Mouse (Mus musculus) T-cell, adult 2 months (primary cell): ENCODE data around the gene Adam15.
A peak's percentile ranks its signal among the peaks of the same experiment; 100 is the strongest.

Source experiments
- DNase-seq: peaks from one replicate; pipeline ENCODE4 v3.0.0; 2022; ENCODE audit warnings: low spot score

Gene Adam15

GRCm38 (mm10) chr3:89383651-89384255 lies 34.0 kb upstream of the Adam15 start:
- no peak for DNase-seq

- DNase-seq: no peak
Observed at GRCm38 (mm10) chr3:89382950-89383349, 33.2 kb upstream of the Adam15 start.

- peak; percentile 48 for DNase-seq
Observed at GRCm38 (mm10) chr3:89382033-89382882, 32.5 kb upstream of the Adam15 start.

- DNase-seq: no peak
Observed at GRCm38 (mm10) chr3:89381233-89381632, 31.4 kb upstream of the Adam15 start.

GRCm38 (mm10) chr3:89380711-89381110 lies 30.9 kb upstream of the Adam15 start:
- DNase-seq: no peak

GRCm38 (mm10) chr3:89380291-89380690 lies 30.5 kb upstream of the Adam15 start:
- no peak for DNase-seq

GRCm38 (mm10) chr3:89379388-89380131 lies 29.8 kb upstream of the Adam15 start:
- peak; percentile 39 for DNase-seq

GRCm38 (mm10) chr3:89378394-89379067 lies 28.7 kb upstream of the Adam15 start:
- DNase-seq: peak; percentile 72

- no peak for DNase-seq
Observed at GRCm38 (mm10) chr3:89377831-89378230, 28.0 kb upstream of the Adam15 start.

- no peak for DNase-seq
Observed at GRCm38 (mm10) chr3:89373581-89374231, 23.9 kb upstream of the Adam15 start.

- no peak for DNase-seq
Observed at GRCm38 (mm10) chr3:89367338-89367737, 17.5 kb upstream of the Adam15 start.

- DNase-seq: no peak
Observed at GRCm38 (mm10) chr3:89365486-89366414, 16.0 kb upstream of the Adam15 start.

- no peak for DNase-seq
Observed at GRCm38 (mm10) chr3:89365153-89365485, 15.3 kb upstream of the Adam15 start, which contains the start of gene Dcst1. Gene Dcst1 (minus strand): TSS chr3:89365253.

- DNase-seq: no peak
Observed at GRCm38 (mm10) chr3:89364631-89365030, 14.8 kb upstream of the Adam15 start.

GRCm38 (mm10) chr3:89361675-89362074 lies 11.9 kb upstream of the Adam15 start, which contains the start of gene Dcst2:
Gene Dcst2 (plus strand): TSS chr3:89361975.
- no peak for DNase-seq

- no peak for DNase-seq
Observed at GRCm38 (mm10) chr3:89360237-89360636, 10.4 kb upstream of the Adam15 start.

- no peak for DNase-seq
Observed at GRCm38 (mm10) chr3:89359630-89360029, 9.8 kb upstream of the Adam15 start.

- no peak for DNase-seq
Observed at GRCm38 (mm10) chr3:89356029-89356428, 6.2 kb upstream of the Adam15 start.

GRCm38 (mm10) chr3:89355512-89355902 lies 5.7 kb upstream of the Adam15 start:
- DNase-seq: no peak

GRCm38 (mm10) chr3:89354816-89355511 lies 5.2 kb upstream of the Adam15 start:
- DNase-seq: peak; percentile 82
